Mouse (Mus musculus) retina, embryonic 14.5 days (tissue): Measurements from ENCODE around the gene Olfr282.
"Not testable (repeated sequence)": the region's sequence is repeated elsewhere in the genome, so short reads cannot be mapped to it uniquely, and the experiment has no call there.

Experiments
- DNase-seq: peaks from one replicate; pipeline ENCODE4 v3.0.0-alpha.2; 2015; ENCODE audit warnings: low spot score

Olfr282 gene

GRCm38 (mm10) chr15:98430925-98431324 lies at the start of gene Olfr282:
Gene Olfr282, plus strand, starts transcription at chr15:98431225.
- DNase-seq, result not testable (repeated sequence)

- DNase-seq, result no peak
Measured at GRCm38 (mm10) chr15:98387621-98388020, 43.4 kb upstream of the Olfr282 start.

GRCm38 (mm10) chr15:98389796-98390195 lies 41.2 kb upstream of the Olfr282 start:
- DNase-seq, result peak; percentile 83

- no peak for DNase-seq
Measured at GRCm38 (mm10) chr15:98391081-98391902, 39.7 kb upstream of the Olfr282 start.

GRCm38 (mm10) chr15:98391903-98392187 lies 39.2 kb upstream of the Olfr282 start:
- no peak for DNase-seq

- no peak for DNase-seq
Measured at GRCm38 (mm10) chr15:98397136-98397535, 33.9 kb upstream of the Olfr282 start.

GRCm38 (mm10) chr15:98402356-98402755 lies 28.7 kb upstream of the Olfr282 start:
- no peak for DNase-seq

GRCm38 (mm10) chr15:98408406-98409060 lies 22.5 kb upstream of the Olfr282 start:
- peak; percentile 49 for DNase-seq

- DNase-seq, result no peak
Measured at GRCm38 (mm10) chr15:98409635-98410034, 21.4 kb upstream of the Olfr282 start.

- no peak for DNase-seq
Measured at GRCm38 (mm10) chr15:98410249-98410648, 20.8 kb upstream of the Olfr282 start.

- DNase-seq, result no peak
Measured at GRCm38 (mm10) chr15:98415996-98416395, 15.0 kb upstream of the Olfr282 start.

- not testable (repeated sequence) for DNase-seq
Measured at GRCm38 (mm10) chr15:98416802-98417201, 14.2 kb upstream of the Olfr282 start.

- peak; percentile 61 for DNase-seq
Measured at GRCm38 (mm10) chr15:98417285-98417684, 13.7 kb upstream of the Olfr282 start.

GRCm38 (mm10) chr15:98418096-98418495 lies 12.9 kb upstream of the Olfr282 start:
- DNase-seq, result no peak

- no peak for DNase-seq
Measured at GRCm38 (mm10) chr15:98420897-98421296, 10.1 kb upstream of the Olfr282 start.

GRCm38 (mm10) chr15:98424326-98424725 lies 6.7 kb upstream of the Olfr282 start:
- DNase-seq, result no peak

- DNase-seq, result no peak
Measured at GRCm38 (mm10) chr15:98424753-98425152, 6.3 kb upstream of the Olfr282 start.

- no peak for DNase-seq
Measured at GRCm38 (mm10) chr15:98425188-98425587, 5.8 kb upstream of the Olfr282 start.

- DNase-seq, result no peak
Measured at GRCm38 (mm10) chr15:98444561-98444960, 13.5 kb downstream of the Olfr282 start.

- DNase-seq, result no peak
Measured at GRCm38 (mm10) chr15:98448521-98448920, 17.5 kb downstream of the Olfr282 start.

- DNase-seq, result no peak
Measured at GRCm38 (mm10) chr15:98452288-98452687, 21.3 kb downstream of the Olfr282 start, which contains the start of gene Olfr281. Gene Olfr281, plus strand, starts transcription at chr15:98452588.

- no peak for DNase-seq
Measured at GRCm38 (mm10) chr15:98469596-98469995, 38.6 kb downstream of the Olfr282 start, which contains the start of gene OR5BS1P. Gene OR5BS1P, plus strand, starts transcription at chr15:98469896.

GRCm38 (mm10) chr15:98471539-98471938 lies 40.5 kb downstream of the Olfr282 start:
- no peak for DNase-seq
